Mouse (Mus musculus): ENCODE data around the gene Rdx. TPM values are rescaled to one million over a fixed set of nuclear protein-coding genes. Genes with fewer than 3 reads are reported as not detected.

Rdx gene
- 119 and 122 TPM in 2 replicates for polyA plus RNA-seq (2015; fragmentation: Nextera tagmentation; extraction: Ambion mirVana)

GRCm38 (mm10) chr9:52047129-52047820 lies at the start of gene Rdx:
TSS of gene Rdx (plus strand) at chr9:52047173.
- Histone ChIP-seq H3K36me3 (ENCODE audit: insufficient read depth, low read length) (no peaks in the 10 kb centered on the region), H3K9me3 (ENCODE audit: low read length) (no peaks in the 10 kb centered on the region), H3K9ac (replicated peaks; ENCODE audit: low read length) (peak within 1 kb of the TSS; percentile 99), H3K4me2 (replicated peaks; ENCODE audit: low read depth, low read length) (peak within 1 kb of the TSS; percentile 57), H3K4me3 (ENCODE audit: low read length) (peak within 1 kb of the TSS; percentile 96), H3K4me1 (ENCODE audit: insufficient read depth, low read length) (peaks cover 29% of the 10 kb centered on the region), H3K27me3 (ENCODE audit: insufficient read depth, low read length) (no peaks in the 10 kb centered on the region), H3K27ac (ENCODE audit: low read length) (peak within 1 kb of the TSS; percentile 99)
- peak; percentile 35 for ATAC-seq (ENCODE audit: low FRiP score, low TSS enrichment)
- WGBS = 3% methylated on average over 17 of the region's 17 CpGs

GRCm38 (mm10) chr9:52003501-52003900 lies 43.5 kb upstream of the Rdx start:
- WGBS = 19% methylated on average over 4 of the region's 4 CpGs
- Histone ChIP-seq H3K9me3 (ENCODE audit: low read length) (no peaks in the 10 kb centered on the region), H3K9ac (replicated peaks; ENCODE audit: low read length) (no peak overlapping the region), H3K4me2 (replicated peaks; ENCODE audit: low read depth, low read length) (no peak overlapping the region), H3K27me3 (ENCODE audit: insufficient read depth, low read length) (no peaks in the 10 kb centered on the region), H3K4me3 (ENCODE audit: low read length) (no peak overlapping the region), H3K4me1 (ENCODE audit: insufficient read depth, low read length) (peaks cover 5% of the 10 kb centered on the region; the same call in 1 of the 2 replicates), H3K27ac (ENCODE audit: low read length) (no peak overlapping the region), H3K36me3 (ENCODE audit: insufficient read depth, low read length) (no peaks in the 10 kb centered on the region)
- no peak for ATAC-seq (ENCODE audit: low FRiP score, low TSS enrichment)

- H3K4me3 ChIP-seq (ENCODE audit: low read length) = no peak overlapping the region
- ATAC-seq (ENCODE audit: low FRiP score, low TSS enrichment) = no peak
- WGBS = 38% methylated on average over 2 of the region's 2 CpGs
- H3K36me3 ChIP-seq (ENCODE audit: insufficient read depth, low read length) = no peaks in the 10 kb centered on the region
- peaks cover 5% of the 10 kb centered on the region; the same call in 1 of the 2 replicates for H3K4me1 ChIP-seq (ENCODE audit: insufficient read depth, low read length)
- no peak overlapping the region for H3K27ac ChIP-seq (ENCODE audit: low read length)
- H3K9ac ChIP-seq (replicated peaks; ENCODE audit: low read length) = no peak overlapping the region
- no peak overlapping the region for H3K4me2 ChIP-seq (replicated peaks; ENCODE audit: low read depth, low read length)
- H3K27me3 ChIP-seq (ENCODE audit: insufficient read depth, low read length) = no peaks in the 10 kb centered on the region
- no peaks in the 10 kb centered on the region for H3K9me3 ChIP-seq (ENCODE audit: low read length)
Observed at GRCm38 (mm10) chr9:52007341-52007740, 39.6 kb upstream of the Rdx start.

GRCm38 (mm10) chr9:52008511-52008910 lies 38.5 kb upstream of the Rdx start:
- Histone ChIP-seq H3K4me3 (ENCODE audit: low read length) (no peak overlapping the region), H3K4me2 (replicated peaks; ENCODE audit: low read depth, low read length) (no peak overlapping the region), H3K27me3 (ENCODE audit: insufficient read depth, low read length) (no peaks in the 10 kb centered on the region), H3K4me1 (ENCODE audit: insufficient read depth, low read length) (peaks cover 4% of the 10 kb centered on the region; the same call in 1 of the 2 replicates), H3K9me3 (ENCODE audit: low read length) (no peaks in the 10 kb centered on the region), H3K36me3 (ENCODE audit: insufficient read depth, low read length) (no peaks in the 10 kb centered on the region), H3K27ac (ENCODE audit: low read length) (no peak overlapping the region), H3K9ac (replicated peaks; ENCODE audit: low read length) (no peak overlapping the region)
- 86% methylated on average over 1 of the region's 1 CpGs for WGBS
- ATAC-seq (ENCODE audit: low FRiP score, low TSS enrichment) = no peak

- no peak for ATAC-seq (ENCODE audit: low FRiP score, low TSS enrichment)
- WGBS = 90% methylated on average over 1 of the region's 1 CpGs
- Histone ChIP-seq H3K4me2 (replicated peaks; ENCODE audit: low read depth, low read length) (no peak overlapping the region), H3K9ac (replicated peaks; ENCODE audit: low read length) (no peak overlapping the region), H3K9me3 (ENCODE audit: low read length) (no peaks in the 10 kb centered on the region), H3K4me3 (ENCODE audit: low read length) (no peak overlapping the region), H3K27me3 (ENCODE audit: insufficient read depth, low read length) (no peaks in the 10 kb centered on the region), H3K36me3 (ENCODE audit: insufficient read depth, low read length) (no peaks in the 10 kb centered on the region), H3K4me1 (ENCODE audit: insufficient read depth, low read length) (no peaks in the 10 kb centered on the region), H3K27ac (ENCODE audit: low read length) (no peak overlapping the region)
Observed at GRCm38 (mm10) chr9:52012311-52012710, 34.7 kb upstream of the Rdx start.

GRCm38 (mm10) chr9:52012781-52013436 lies 34.1 kb upstream of the Rdx start:
- Histone ChIP-seq H3K27me3 (ENCODE audit: insufficient read depth, low read length) (no peaks in the 10 kb centered on the region), H3K9me3 (ENCODE audit: low read length) (no peaks in the 10 kb centered on the region), H3K9ac (replicated peaks; ENCODE audit: low read length) (no peak overlapping the region), H3K4me1 (ENCODE audit: insufficient read depth, low read length) (no peaks in the 10 kb centered on the region), H3K4me2 (replicated peaks; ENCODE audit: low read depth, low read length) (no peak overlapping the region), H3K36me3 (ENCODE audit: insufficient read depth, low read length) (no peaks in the 10 kb centered on the region), H3K4me3 (ENCODE audit: low read length) (no peak overlapping the region), H3K27ac (ENCODE audit: low read length) (0 out of 2 replicates have a peak overlapping the region, but pooled peaks have one; percentile 66)
- 84% methylated on average over 5 of the region's 5 CpGs for WGBS
- ATAC-seq (ENCODE audit: low FRiP score, low TSS enrichment) = no peak

- Histone ChIP-seq H3K27me3 (ENCODE audit: insufficient read depth, low read length) (no peaks in the 10 kb centered on the region), H3K27ac (ENCODE audit: low read length) (peak overlapping the region; percentile 66), H3K4me3 (ENCODE audit: low read length) (no peak overlapping the region), H3K9me3 (ENCODE audit: low read length) (no peaks in the 10 kb centered on the region), H3K36me3 (ENCODE audit: insufficient read depth, low read length) (no peaks in the 10 kb centered on the region), H3K4me2 (replicated peaks; ENCODE audit: low read depth, low read length) (no peak overlapping the region), H3K9ac (replicated peaks; ENCODE audit: low read length) (no peak overlapping the region), H3K4me1 (ENCODE audit: insufficient read depth, low read length) (no peaks in the 10 kb centered on the region; the same call in 1 of the 2 replicates)
- WGBS = 63% methylated on average over 5 of the region's 5 CpGs
- ATAC-seq (ENCODE audit: low FRiP score, low TSS enrichment) = no peak
Observed at GRCm38 (mm10) chr9:52013900-52014455, 33.0 kb upstream of the Rdx start.

GRCm38 (mm10) chr9:52017091-52017490 lies 29.9 kb upstream of the Rdx start:
- no peak overlapping the region for H3K27ac ChIP-seq (ENCODE audit: low read length)
- no peaks in the 10 kb centered on the region for H3K9me3 ChIP-seq (ENCODE audit: low read length)
- WGBS = 78% methylated on average over 3 of the region's 3 CpGs
- H3K9ac ChIP-seq (replicated peaks; ENCODE audit: low read length) = no peak overlapping the region
- no peak overlapping the region for H3K4me2 ChIP-seq (replicated peaks; ENCODE audit: low read depth, low read length)
- H3K4me1 ChIP-seq (ENCODE audit: insufficient read depth, low read length) = no peaks in the 10 kb centered on the region; the same call in 1 of the 2 replicates
- no peak overlapping the region for H3K4me3 ChIP-seq (ENCODE audit: low read length)
- no peaks in the 10 kb centered on the region for H3K36me3 ChIP-seq (ENCODE audit: insufficient read depth, low read length)
- no peak for ATAC-seq (ENCODE audit: low FRiP score, low TSS enrichment)
- no peaks in the 10 kb centered on the region for H3K27me3 ChIP-seq (ENCODE audit: insufficient read depth, low read length)

- ATAC-seq (ENCODE audit: low FRiP score, low TSS enrichment) = no peak
Observed at GRCm38 (mm10) chr9:52017824-52018223, 29.1 kb upstream of the Rdx start.

GRCm38 (mm10) chr9:52018505-52018904 lies 28.5 kb upstream of the Rdx start:
- WGBS = 90% methylated on average over 1 of the region's 1 CpGs
- no peaks in the 10 kb centered on the region for H3K9me3 ChIP-seq (ENCODE audit: low read length)

More at GRCm38 (mm10) chr9:52017824-52018223, 29.1 kb upstream of the Rdx start:
- H3K36me3 ChIP-seq (ENCODE audit: insufficient read depth, low read length) = no peaks in the 10 kb centered on the region
- no peaks in the 10 kb centered on the region for H3K27me3 ChIP-seq (ENCODE audit: insufficient read depth, low read length)
- no peaks in the 10 kb centered on the region for H3K9me3 ChIP-seq (ENCODE audit: low read length)
- no peaks in the 10 kb centered on the region; the same call in 1 of the 2 replicates for H3K4me1 ChIP-seq (ENCODE audit: insufficient read depth, low read length)
- no peak overlapping the region for H3K9ac ChIP-seq (replicated peaks; ENCODE audit: low read length)
- H3K4me2 ChIP-seq (replicated peaks; ENCODE audit: low read depth, low read length) = no peak overlapping the region
- H3K27ac ChIP-seq (ENCODE audit: low read length) = no peak overlapping the region
- 36% methylated on average over 2 of the region's 2 CpGs for WGBS
- no peak overlapping the region for H3K4me3 ChIP-seq (ENCODE audit: low read length)

More at GRCm38 (mm10) chr9:52018505-52018904, 28.5 kb upstream of the Rdx start:
- H3K9ac ChIP-seq (replicated peaks; ENCODE audit: low read length) = no peak overlapping the region
- H3K36me3 ChIP-seq (ENCODE audit: insufficient read depth, low read length) = no peaks in the 10 kb centered on the region
- H3K4me3 ChIP-seq (ENCODE audit: low read length) = no peak overlapping the region
- H3K4me2 ChIP-seq (replicated peaks; ENCODE audit: low read depth, low read length) = no peak overlapping the region
- H3K27ac ChIP-seq (ENCODE audit: low read length) = no peak overlapping the region
- no peaks in the 10 kb centered on the region; the same call in 1 of the 2 replicates for H3K4me1 ChIP-seq (ENCODE audit: insufficient read depth, low read length)
- H3K27me3 ChIP-seq (ENCODE audit: insufficient read depth, low read length) = no peaks in the 10 kb centered on the region
- ATAC-seq (ENCODE audit: low FRiP score, low TSS enrichment) = no peak

All from kidney, embryonic 16.5 days (tissue).